Mouse (Mus musculus) embryonic facial prominence, embryonic 11.5 days (tissue): Measurements from ENCODE around the gene Crim1. TPM values are rescaled to one million over a fixed set of nuclear protein-coding genes. Genes with fewer than 3 reads are reported as not detected.

ENCODE experiments used
- microRNA-seq: library from miRNA; unstranded; fragments of <30 nt; microRNA quantifications from one replicate; pipeline ENCODE4, GENCODE M21; 2016; ENCODE audit warnings: borderline number of aligned reads
- polyA plus RNA-seq: library from polyadenylated mRNA; unstranded; fragments of >200 nt; fragmentation: Nextera tagmentation; extraction: Ambion mirVana; gene quantifications from 2 replicates; pipeline ENCODE4 v1.2.1, GENCODE M21; 2014

Gene Crim1
- polyA plus RNA-seq, 1 experiment from 2014 or later: 3.3 TPM

Small RNA genes within 50 kb of the gene (microRNA-seq; reads per million reads assigned to microRNA genes)
- gene Gm25069: not detected

Other genes starting within 250 kb of the Crim1 start
- 46.0 and 46.1 TPM in 2 replicates for gene Fez2, start 217.9 kb downstream of the Crim1 start, polyA plus RNA-seq